Mouse (Mus musculus): Measurements from ENCODE around the gene Barhl1. TPM values are rescaled to one million over a fixed set of nuclear protein-coding genes. Genes with fewer than 3 reads are reported as not detected.

Barhl1 gene
- 0.18 and 0.26 TPM in 2 replicates for total RNA-seq (2012; rRNA removed)

GRCm38 (mm10) chr2:28916513-28916865 lies at the start of gene Barhl1:
Barhl1 (minus strand) TSS chr2:28916668.
- TF ChIP-seq ZC3H11A (IDR thresholded peaks at IDR 0.05; ENCODE audit: borderline replicate concordance, low read depth, low read length) (no peak), HCFC1 (IDR thresholded peaks at IDR 0.05; ENCODE audit: borderline replicate concordance, insufficient read depth, low read length) (no peak), CHD2 (IDR thresholded peaks at IDR 0.05; ENCODE audit: low read depth, low read length) (no peak), MAFK (IDR thresholded peaks at IDR 0.05; ENCODE audit: insufficient read depth, low read depth, low read length) (no peak), ZNF384 (IDR thresholded peaks at IDR 0.05; ENCODE audit: low read depth, low read length) (no peak)

GRCm38 (mm10) chr2:28963565-28963964 lies 47.1 kb upstream of the Barhl1 start:
- H3K36me3 ChIP-seq (ENCODE audit: control insufficient read depth, insufficient read depth, low read length, poor library complexity, severe bottlenecking), result no peaks in the 10 kb centered on the region
- no peaks in the 10 kb centered on the region for H3K9me3 ChIP-seq (ENCODE audit: control insufficient read depth, insufficient read depth, low read depth, low read length)
- TF ChIP-seq MAFK (IDR thresholded peaks at IDR 0.05; ENCODE audit: insufficient read depth, low read depth, low read length) (no peak), ZC3H11A (IDR thresholded peaks at IDR 0.05; ENCODE audit: borderline replicate concordance, low read depth, low read length) (no peak), ZNF384 (IDR thresholded peaks at IDR 0.05; ENCODE audit: low read depth, low read length) (no peak), HCFC1 (IDR thresholded peaks at IDR 0.05; ENCODE audit: borderline replicate concordance, insufficient read depth, low read length) (no peak), CHD2 (IDR thresholded peaks at IDR 0.05; ENCODE audit: low read depth, low read length) (no peak)
- no peak overlapping the region for H3K9ac ChIP-seq (ENCODE audit: insufficient read depth, low read depth, low read length, poor library complexity, severe bottlenecking)
- no peak overlapping the region for H3K4me3 ChIP-seq (ENCODE audit: insufficient read depth in 1 of 2, low read depth in 1 of 2, low read length in 2 of 2, poor library complexity in 1 of 2, severe bottlenecking in 1 of 2)
- H3K27ac ChIP-seq (ENCODE audit: insufficient read depth, low read depth, low read length, poor library complexity, severe bottlenecking), result no peak overlapping the region
- DNase-seq (ENCODE audit: low read depth, low spot score), result no peak
- H3K4me1 ChIP-seq (ENCODE audit: control insufficient read depth in 2 of 2, insufficient read depth in 2 of 2, low read length in 2 of 2, poor library complexity in 1 of 2), result 0 out of 4 replicates have a peak, but pooled peaks cover 0 to 3% of the 10 kb centered on the region in 2 experiments
- in situ Hi-C loops (cut with MboI; ENCODE audit: low sequenced_read_pairs in 2 of 2, unreplicated experiment in 2 of 2), result no loop called here

More at GRCm38 (mm10) chr2:28916513-28916865, at the start of gene Barhl1:
- no peak for DNase-seq (ENCODE audit: low read depth, low spot score)
- H3K4me3 ChIP-seq (ENCODE audit: insufficient read depth in 1 of 2, low read depth in 1 of 2, low read length in 2 of 2, poor library complexity in 1 of 2, severe bottlenecking in 1 of 2), result peak within 1 kb of the TSS; percentile 30 to 49
- H3K27ac ChIP-seq (ENCODE audit: insufficient read depth, low read depth, low read length, poor library complexity, severe bottlenecking), result no peak within 1 kb of the TSS; the same call in 1 of the 2 replicates
- peaks cover 0 to 7% of the 10 kb centered on the region in 2 experiments; a peak in 1 of 4 replicates for H3K4me1 ChIP-seq (ENCODE audit: control insufficient read depth in 2 of 2, insufficient read depth in 2 of 2, low read length in 2 of 2, poor library complexity in 1 of 2)
- no peak within 1 kb of the TSS for H3K9ac ChIP-seq (ENCODE audit: insufficient read depth, low read depth, low read length, poor library complexity, severe bottlenecking)
- in situ Hi-C loops (cut with MboI; ENCODE audit: low sequenced_read_pairs in 2 of 2, unreplicated experiment in 2 of 2), result loop anchor here in 1 of 2 experiments (25.0 kb wide), 1 partner anchor 321 kb away; no protein-coding TSS in a partner anchor
- H3K9me3 ChIP-seq (ENCODE audit: control insufficient read depth, insufficient read depth, low read depth, low read length), result no peaks in the 10 kb centered on the region
- no peaks in the 10 kb centered on the region for H3K36me3 ChIP-seq (ENCODE audit: control insufficient read depth, insufficient read depth, low read length, poor library complexity, severe bottlenecking)

- H3K4me1 ChIP-seq (ENCODE audit: control insufficient read depth in 2 of 2, insufficient read depth in 2 of 2, low read length in 2 of 2, poor library complexity in 1 of 2), result 0 out of 4 replicates have a peak, but pooled peaks cover 0 to 3% of the 10 kb centered on the region in 2 experiments
- H3K9ac ChIP-seq (ENCODE audit: insufficient read depth, low read depth, low read length, poor library complexity, severe bottlenecking), result no peak overlapping the region
- no peaks in the 10 kb centered on the region for H3K36me3 ChIP-seq (ENCODE audit: control insufficient read depth, insufficient read depth, low read length, poor library complexity, severe bottlenecking)
- H3K27ac ChIP-seq (ENCODE audit: insufficient read depth, low read depth, low read length, poor library complexity, severe bottlenecking), result no peak overlapping the region
- H3K9me3 ChIP-seq (ENCODE audit: control insufficient read depth, insufficient read depth, low read depth, low read length), result no peaks in the 10 kb centered on the region
- H3K4me3 ChIP-seq (ENCODE audit: insufficient read depth in 1 of 2, low read depth in 1 of 2, low read length in 2 of 2, poor library complexity in 1 of 2, severe bottlenecking in 1 of 2), result no peak overlapping the region
- DNase-seq (ENCODE audit: low read depth, low spot score), result no peak
- TF ChIP-seq MAFK (IDR thresholded peaks at IDR 0.05; ENCODE audit: insufficient read depth, low read depth, low read length), result no peak
- no peak for TF ChIP-seq ZC3H11A (IDR thresholded peaks at IDR 0.05; ENCODE audit: borderline replicate concordance, low read depth, low read length)
- no peak for TF ChIP-seq CHD2 (IDR thresholded peaks at IDR 0.05; ENCODE audit: low read depth, low read length)
- TF ChIP-seq ZNF384 (IDR thresholded peaks at IDR 0.05; ENCODE audit: low read depth, low read length), result no peak
- no peak for TF ChIP-seq HCFC1 (IDR thresholded peaks at IDR 0.05; ENCODE audit: borderline replicate concordance, insufficient read depth, low read length)
- in situ Hi-C loops (cut with MboI; ENCODE audit: low sequenced_read_pairs in 2 of 2, unreplicated experiment in 2 of 2), result no loop called here
These were observed 45.2 kb upstream of the Barhl1 start for GRCm38 (mm10) chr2:28961636-28962035.

- no peak for DNase-seq (ENCODE audit: low read depth, low spot score)
- Histone ChIP-seq H3K9me3 (ENCODE audit: control insufficient read depth, insufficient read depth, low read depth, low read length) (no peaks in the 10 kb centered on the region), H3K9ac (ENCODE audit: insufficient read depth, low read depth, low read length, poor library complexity, severe bottlenecking) (no peak overlapping the region), H3K4me3 (ENCODE audit: insufficient read depth in 1 of 2, low read depth in 1 of 2, low read length in 2 of 2, poor library complexity in 1 of 2, severe bottlenecking in 1 of 2) (no peak overlapping the region), H3K36me3 (ENCODE audit: control insufficient read depth, insufficient read depth, low read length, poor library complexity, severe bottlenecking) (no peaks in the 10 kb centered on the region), H3K27ac (ENCODE audit: insufficient read depth, low read depth, low read length, poor library complexity, severe bottlenecking) (no peak overlapping the region), H3K4me1 (ENCODE audit: control insufficient read depth in 2 of 2, insufficient read depth in 2 of 2, low read length in 2 of 2, poor library complexity in 1 of 2) (0 out of 4 replicates have a peak, but pooled peaks cover 0 to 3% of the 10 kb centered on the region in 2 experiments)
- TF ChIP-seq ZNF384 (IDR thresholded peaks at IDR 0.05; ENCODE audit: low read depth, low read length) (no peak), CHD2 (IDR thresholded peaks at IDR 0.05; ENCODE audit: low read depth, low read length) (no peak), MAFK (IDR thresholded peaks at IDR 0.05; ENCODE audit: insufficient read depth, low read depth, low read length) (no peak), HCFC1 (IDR thresholded peaks at IDR 0.05; ENCODE audit: borderline replicate concordance, insufficient read depth, low read length) (no peak), ZC3H11A (IDR thresholded peaks at IDR 0.05; ENCODE audit: borderline replicate concordance, low read depth, low read length) (no peak)
- in situ Hi-C loops (cut with MboI; ENCODE audit: low sequenced_read_pairs in 2 of 2, unreplicated experiment in 2 of 2), result no loop called here
These were observed 44.6 kb upstream of the Barhl1 start for GRCm38 (mm10) chr2:28961024-28961585.

Data from ES-E14 (cell line).